Mouse (Mus musculus): Measurements from ENCODE around the gene BC016579.

DNA sequence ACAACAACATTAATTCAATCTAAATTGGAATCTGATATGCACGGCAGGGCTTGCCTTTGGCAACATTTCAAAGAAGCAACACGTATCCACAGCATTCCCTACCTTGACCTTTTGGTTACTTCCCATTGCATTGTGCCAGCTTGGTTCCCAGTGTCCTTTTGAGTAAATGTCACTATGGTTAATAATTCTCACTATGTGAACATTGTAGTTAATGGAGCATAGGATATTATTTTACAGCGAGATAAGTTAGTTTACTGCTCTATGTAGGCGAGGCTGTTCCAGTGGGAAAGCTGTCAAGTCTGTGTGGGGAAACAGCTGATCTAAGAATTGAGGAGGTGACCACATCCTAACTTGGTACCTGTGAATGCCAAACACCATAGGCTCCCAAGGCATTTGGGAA, 16.1 kb upstream of the BC016579 start:
- TF ChIP-seq POLR2A (IDR thresholded peaks at IDR 0.05; ENCODE audit: borderline replicate concordance, extremely low read depth, low read depth, low read length) (no peak), CTCF (IDR thresholded peaks at IDR 0.05; ENCODE audit: insufficient read depth, low read length) (no peak)
